Mouse (Mus musculus) yolk sac, embryonic 10.5 days (tissue): ENCODE results near the gene Nell2.

Experiments used
- DNase-seq: peaks from one replicate; pipeline ENCODE4 v3.0.0-alpha.2; 2017; ENCODE audit warnings: low spot score

The Nell2 gene

DNA sequence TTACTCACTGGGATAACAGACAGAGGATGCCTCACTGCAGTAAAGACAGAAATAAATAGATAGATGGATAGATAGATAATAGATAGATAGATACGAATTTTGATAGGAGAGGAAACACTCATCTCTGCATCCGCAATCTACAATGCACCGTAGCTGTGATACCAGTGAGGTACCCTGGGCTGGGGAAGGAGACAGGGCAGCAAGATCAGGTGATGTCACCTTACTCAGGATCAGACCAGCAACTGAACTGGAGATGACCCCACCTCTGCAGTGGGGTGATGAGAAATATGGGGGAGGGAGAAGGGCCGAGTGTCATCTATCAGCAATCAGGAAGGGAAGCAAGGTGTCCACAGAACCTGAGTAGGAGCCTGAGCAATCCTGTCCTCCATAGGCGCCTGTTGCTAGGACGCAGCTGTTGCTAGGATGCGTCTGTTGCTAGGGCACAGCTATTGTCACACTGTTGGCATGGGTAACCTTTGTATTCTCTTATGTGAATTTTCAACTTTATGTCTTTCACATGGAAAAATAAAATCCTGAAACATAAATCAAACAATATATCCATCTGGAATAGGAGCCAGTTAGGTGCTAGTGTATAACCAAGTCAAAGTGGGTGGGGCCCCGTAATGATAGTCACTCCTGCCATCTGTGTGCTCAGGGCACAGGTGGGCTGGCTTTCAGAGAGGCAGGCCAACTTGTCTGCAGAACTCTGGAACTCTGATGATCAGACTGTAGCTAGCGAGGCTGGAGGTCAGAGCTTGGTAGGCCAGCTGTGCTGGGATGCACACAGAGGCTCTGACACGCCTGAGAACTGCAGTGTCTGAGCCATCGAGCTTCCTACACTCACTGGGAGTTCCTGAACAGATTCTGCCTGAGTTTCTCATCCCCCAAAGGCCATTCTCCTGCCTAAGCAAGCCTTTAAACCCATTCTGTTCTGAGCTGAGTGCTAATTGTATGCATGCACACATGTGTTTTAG, 193.7 kb downstream of the Nell2 start:
- DNase-seq = no peak

DNA sequence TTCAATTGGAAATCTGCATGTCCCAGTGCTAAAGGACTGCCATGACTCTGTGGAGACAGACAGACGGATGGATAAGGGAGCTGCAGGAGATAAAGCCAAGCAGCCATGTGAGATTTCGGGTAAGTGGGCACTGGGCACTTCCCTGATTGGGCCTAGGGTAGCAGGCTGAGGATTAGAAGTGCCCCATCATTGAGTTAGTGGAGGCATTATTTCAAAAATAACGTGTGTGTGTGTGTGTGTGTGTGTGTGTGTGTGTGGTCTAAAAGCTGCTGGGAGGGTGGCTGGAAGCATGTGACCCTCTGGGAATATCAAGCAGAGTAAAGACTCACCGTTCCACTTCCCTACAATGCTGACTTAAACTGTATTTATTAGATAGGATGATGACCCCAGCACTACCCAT, 195.1 kb downstream of the Nell2 start:
- no peak for DNase-seq

DNA sequence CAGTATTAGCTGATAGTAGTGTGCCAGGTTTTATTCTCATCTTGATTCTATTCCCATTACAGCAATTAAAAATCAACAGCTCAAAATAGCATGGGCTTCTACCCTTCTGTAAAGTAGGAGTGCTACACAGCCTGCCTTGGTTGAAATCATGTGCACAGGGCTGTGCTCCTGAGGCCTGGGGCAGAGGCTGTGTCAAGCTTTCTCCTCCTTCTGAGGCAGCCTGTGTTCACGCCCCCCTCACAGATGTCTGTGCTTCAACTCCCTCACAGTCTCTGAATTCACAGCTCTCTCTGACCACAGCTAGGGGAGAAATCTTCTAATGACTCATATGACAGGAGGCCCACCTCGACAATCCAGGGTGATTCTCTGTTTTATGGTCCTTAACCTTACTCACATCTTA, 197.4 kb downstream of the Nell2 start:
- DNase-seq = no peak

DNA sequence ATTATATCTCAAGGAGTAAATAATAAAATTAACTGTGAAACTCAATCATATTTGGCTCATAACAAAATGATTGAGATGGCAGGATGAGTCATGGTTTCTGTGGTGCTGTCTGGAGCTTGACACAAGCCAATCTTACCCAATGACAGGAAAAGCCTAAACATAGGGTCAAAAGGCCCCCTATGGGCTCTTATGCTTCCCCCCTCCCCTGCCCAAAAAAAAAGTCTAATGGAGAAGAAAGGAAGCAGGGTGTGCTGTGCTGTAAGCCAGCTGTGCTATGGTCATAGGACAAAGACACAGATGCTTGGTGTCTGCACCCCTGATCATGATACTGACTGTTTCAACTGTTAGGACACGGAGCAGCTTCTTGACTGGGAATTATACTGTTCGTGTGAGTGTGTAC, 205.6 kb downstream of the Nell2 start:
- no peak for DNase-seq

DNA sequence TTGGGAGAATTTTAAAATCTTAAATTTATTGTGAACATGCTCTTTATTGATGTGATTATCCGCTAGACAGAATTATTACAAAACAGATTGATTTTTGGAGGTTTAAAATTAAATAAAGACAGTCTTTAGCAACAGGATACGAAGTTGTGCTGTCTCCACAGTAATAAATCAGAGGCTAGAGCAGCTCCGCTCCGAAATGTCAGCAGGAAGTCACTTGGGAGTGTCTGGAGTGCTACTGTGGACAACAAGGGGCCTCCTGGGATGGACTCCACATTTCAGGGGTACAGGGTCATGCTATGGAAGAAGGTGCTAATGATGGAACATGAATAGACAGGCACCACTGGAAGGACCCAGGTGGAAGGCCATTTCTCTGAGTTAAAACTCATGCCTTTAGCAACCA, 211.7 kb downstream of the Nell2 start:
- DNase-seq = no peak

DNA sequence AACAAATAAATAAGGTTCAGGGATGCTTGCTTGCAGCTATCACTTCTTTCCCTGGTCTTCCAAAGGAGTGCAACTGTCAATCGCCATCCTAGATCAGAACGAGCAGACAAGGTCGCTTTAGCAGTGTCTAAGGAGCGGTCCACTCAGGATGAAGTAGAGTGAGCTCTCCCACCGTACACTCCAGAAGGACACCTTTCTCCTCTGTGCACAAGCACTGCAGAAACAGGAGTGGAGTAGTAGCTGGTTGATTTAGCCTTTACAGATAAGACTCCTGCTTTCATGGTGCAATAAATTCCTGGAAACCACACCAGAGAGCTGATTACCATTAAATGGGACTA, 213.6 kb downstream of the Nell2 start:
- DNase-seq = no peak

DNA sequence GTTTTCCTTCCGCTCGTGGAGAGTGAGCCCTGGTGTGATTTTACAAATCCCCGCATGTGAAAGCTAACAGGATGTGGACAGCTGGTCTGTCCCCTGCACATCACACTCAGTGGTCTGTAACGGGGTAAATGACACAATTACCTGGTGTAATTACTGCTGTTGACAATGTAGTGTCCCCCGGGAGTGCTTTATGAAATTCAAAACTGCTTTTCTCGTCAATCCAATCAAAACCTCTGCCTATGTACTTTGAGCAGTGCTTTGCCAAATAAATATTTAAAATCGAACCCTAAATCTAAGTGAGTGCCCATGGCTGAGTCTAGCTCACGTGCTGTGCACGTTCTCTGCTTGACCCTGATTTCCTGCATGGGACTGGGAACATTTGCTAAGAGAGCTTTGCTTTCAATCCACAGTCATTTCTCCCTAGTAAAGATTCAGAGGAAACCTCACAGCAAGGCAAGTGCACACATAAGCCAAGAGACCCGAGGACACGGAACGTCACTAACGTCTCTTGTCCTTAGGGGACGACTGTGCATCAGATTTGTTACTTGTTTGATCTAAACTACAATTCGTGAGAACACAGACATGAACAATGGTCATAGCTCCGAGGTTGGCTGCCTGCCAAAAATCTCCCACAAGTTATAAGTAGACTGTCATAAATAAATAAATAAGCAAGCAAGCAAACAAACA, 214.1 kb downstream of the Nell2 start:
- no peak for DNase-seq

DNA sequence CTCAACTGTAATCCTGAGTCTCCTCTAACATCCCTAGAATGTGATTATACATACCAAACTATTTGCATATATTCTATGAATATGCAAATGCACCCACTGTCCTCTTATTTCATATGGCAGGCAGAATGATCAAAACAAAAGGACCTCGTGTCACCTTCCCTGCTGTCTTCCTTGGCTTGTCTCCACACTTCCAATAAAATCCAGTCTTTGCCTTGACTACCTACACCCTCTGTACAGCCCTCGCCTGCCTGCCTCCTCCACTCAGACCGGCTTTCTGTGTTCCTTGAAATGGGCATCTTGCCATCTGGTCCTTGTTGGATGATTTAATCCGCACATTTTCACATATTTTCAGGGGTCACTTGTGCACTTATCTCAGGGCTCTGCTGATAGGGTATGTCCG, 215.1 kb downstream of the Nell2 start:
- no peak for DNase-seq

DNA sequence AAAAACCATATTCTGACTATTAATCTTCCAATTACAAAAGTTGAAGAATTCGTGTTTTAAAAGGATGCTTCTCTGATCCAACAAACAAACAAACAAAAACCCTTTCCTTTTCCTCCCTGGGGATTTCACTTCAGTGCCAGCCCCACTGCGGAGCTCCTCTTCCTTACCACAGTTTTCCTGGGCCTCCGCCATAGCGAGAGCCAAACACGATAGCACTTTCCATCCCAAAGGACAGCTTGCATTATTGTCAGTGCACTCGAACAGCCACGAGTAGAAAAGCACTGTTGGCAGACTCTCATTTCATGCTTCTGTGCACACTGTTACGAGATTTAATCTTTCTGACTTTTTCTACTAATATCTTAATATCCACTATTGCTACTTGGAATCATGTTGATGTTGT, 224.3 kb downstream of the Nell2 start:
- no peak for DNase-seq

DNA sequence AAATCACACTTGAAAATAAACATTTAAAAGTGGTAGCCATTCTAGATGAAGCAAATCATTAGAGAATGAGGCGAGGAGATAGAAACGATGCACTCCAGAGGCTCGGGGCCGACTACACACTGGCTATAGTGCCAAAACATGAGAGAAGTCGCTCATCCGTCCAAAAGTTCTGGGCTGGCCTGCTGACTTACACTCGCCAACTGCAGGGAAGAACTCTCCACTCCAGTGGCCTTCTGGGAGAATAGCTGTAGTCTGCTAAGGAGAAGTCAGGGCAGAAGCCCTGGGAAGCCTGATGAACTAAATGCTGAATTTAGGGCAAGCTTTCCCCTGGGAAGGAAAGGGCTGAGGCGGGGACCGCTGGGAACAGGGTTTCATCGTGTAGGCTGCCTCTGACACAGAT, 231.8 kb downstream of the Nell2 start:
- DNase-seq = no peak

DNA sequence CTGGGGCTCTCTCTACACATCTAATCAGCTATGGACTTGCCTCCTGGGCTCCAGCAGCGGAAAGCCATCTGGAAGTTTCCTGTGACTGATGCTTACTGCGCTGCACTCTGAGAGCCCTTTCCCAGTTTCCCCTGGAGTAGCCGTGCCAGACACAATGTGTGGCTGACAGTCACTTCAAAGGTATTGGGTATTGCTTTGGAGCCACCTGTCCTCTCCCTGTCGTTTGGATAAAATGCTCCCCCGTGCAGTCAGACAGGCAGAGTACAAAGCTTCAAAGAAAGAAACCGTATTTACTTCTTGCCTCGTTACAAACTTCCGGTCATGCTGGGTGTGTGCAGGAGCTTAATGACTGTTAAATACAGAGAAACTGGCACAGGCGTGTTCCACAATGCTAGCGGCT, 239.3 kb downstream of the Nell2 start:
- DNase-seq = no peak

DNA sequence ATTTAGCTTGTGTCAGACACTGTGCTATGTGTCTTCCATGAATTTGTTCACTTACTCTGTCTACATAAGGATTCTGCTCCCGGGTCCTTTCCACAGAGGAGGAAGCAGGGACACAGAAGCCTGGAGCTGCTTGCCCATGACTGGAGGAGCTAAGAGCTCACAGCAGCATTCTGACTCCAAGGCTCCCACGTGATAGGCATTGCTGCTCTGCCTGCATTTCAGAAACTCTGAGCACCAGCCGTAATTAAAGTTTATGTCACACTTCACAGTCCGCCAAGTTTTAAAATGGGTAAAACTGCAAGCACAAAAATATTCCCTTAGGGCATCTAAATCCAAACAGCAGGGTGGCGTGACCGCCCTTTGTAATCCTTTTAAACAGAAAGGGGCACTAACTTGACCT, 243.2 kb downstream of the Nell2 start:
- no peak for DNase-seq

DNA sequence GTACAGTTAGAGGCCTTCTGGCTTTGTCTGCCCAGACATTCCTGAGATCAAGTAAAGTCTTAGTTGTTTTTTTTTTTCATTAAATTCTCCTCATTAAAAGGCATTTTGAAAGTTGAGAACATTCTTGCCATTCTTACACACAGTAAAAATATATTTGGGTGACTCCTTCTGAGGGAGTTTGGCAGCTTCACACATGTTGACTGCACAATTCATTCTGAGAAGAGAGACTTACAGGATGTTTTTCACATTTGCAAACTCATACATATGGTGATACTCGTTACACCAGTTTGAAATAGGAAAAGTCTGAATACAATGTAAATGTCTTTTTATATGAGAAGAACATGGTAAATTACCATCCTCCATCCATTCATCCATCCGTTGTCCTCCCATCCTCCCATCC, 247.4 kb downstream of the Nell2 start:
- no peak for DNase-seq

DNA sequence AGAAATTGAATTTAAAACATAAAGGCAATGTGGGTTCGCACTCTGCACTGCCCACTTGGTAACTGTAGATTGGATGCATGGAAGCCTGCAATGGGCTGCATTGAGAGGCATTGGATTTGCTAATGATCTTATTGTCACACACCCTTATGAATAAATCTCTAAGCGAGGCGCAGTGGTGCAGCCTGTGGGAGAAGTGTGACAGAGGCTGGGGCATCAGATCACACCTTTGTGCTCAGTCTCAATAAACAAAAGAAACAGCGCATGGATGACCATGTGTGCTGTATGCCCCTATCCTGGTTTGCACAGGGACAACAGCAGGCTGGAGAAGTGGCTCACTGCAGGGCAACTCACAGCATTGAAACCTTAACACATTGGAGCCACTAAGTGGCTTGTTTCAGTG, 250.4 kb downstream of the Nell2 start:
- DNase-seq = no peak

DNA sequence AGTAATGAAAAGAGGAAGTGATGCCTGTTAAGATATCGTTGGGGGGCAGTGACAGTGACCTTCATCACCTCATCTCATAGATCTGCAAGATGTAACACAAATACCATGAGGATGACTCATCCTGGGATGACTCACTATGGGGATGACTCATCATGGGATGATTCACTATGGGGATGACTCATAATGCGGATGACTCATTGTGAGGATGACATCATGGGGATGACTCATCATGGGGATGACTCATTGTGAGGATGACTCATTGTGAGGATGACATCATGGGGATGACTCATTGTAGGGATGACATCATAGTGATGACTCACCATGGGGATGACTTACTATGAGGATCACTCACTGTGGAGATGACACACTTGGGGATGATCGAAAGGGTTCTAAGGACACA, 251.8 kb downstream of the Nell2 start:
- no peak for DNase-seq

DNA sequence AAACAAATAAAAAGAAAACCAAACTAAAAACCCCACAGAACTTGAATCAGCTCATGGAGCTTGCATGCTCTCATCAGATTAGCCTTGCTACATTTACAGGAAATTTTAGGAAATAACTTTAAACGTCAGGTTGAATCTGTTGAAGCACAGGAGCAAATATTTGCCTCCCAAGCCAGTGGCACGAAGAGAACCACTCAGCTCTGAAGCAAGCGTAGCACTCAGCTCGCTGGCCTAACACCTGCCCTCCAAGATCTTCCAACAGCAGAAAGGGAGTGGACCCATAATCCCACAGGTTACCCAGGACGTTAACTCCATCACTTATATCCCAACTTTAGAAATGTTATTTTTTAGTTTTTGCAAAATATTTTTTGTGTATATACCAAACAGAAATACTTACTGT, 252.8 kb downstream of the Nell2 start:
- DNase-seq = no peak

DNA sequence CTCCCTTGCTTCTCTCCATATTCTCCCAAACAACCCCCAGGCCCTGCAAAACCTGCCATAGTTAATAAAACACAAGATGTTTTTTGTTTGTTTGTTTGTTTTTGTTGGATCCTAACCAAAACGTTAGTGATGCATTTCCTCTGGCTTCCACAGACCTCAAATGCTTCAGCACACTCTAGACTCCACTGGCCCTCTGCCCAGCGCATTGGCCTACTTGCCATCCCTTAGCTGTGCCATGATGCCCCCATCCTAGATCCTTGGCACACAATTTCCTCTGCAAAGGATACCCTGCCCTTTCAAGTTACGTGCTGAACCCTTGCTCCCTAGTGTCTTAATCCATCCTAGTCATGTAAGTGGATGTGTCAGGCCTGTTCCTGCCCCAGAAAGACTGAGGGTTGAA, 255.1 kb downstream of the Nell2 start:
- DNase-seq = no peak

DNA sequence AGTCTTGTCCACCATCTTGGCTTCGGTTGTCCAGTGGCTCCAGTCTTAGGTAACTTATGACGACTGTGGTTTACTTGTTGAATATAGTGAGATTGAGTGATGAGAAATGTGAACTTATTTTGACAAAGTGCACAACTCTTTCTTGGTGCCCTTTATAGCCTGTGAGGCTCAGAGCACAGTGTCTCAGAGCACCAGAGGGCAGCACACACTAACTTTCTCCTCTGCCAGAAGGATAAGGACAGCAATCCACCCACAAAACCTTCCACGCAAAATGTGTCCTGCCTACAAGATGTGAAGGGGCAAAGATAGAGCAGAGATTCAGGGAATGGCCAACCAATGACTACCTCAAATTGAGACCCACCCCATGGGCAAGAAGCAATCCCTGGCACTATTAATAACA, 256.2 kb downstream of the Nell2 start:
- no peak for DNase-seq

DNA sequence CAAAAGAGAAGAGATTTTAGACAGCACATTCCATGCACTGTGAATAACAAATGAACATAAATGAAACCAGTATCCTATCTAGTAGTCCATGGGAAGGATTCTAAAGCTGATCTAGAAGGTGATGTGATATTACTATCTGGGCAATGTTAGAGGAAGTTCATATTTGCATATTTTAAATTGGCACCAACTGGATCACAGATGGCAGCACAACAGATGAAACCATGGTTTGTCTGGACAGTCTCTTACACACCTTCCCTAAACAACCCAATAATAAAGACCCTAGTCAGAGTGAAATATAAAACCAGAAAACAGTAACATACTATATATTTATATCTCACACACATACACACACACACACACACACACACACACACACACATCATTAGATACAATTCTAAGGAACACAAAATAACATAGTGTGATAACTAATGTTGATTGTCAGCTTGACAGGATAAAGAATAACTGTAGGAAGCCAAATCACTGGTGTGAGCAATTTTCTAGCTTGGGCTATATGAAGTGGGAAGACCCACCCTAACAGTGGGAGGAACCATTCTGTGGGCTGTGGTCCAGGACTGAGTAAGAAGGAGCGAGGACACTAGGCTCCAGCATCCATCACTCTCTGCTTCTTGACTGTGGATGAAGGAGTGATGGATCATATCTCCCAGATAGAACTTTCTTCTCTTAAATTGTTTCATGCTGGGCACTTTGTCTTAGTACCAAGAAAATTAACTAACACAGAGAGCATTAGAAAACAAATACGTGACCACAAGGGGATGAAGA, 268.5 kb downstream of the Nell2 start:
- DNase-seq = no peak

DNA sequence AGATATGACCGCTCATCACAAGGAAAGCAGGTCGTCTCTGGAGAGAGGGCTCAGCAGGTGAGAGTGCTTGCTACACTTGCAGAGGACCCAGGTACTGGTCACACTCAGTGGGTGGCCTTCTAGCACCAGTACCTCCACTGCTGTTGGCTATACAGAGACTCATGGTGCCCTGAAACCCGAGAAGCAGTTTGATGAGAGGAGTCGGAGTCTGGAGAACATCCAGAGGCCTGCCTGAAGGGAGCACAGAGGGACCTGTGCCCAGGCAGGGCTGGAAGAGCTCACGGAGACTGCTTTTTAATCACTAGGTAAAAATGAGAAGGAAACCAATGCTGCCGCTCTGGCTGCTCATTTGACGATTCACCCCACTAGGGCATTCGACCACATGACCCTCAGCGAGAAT, 271.2 kb downstream of the Nell2 start:
- DNase-seq = no peak

DNA sequence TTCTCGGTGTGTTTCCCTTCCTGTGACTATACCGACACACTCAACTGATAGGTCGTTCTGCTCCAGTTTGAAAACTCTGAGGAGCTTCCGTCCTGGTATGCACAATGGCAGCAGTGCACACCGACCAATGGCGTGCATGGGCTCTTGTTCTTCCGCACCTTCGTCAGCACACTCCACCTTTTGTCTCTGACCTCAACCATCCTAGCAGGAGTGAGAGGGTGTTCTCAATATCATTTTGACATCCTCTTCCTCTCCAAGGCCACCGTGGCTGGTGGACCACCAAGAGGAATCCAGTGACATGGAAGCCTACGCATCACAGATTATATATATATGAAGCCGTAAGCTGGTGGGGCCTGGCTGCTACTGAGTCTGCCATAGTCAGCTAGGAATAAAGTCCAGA, 282.8 kb downstream of the Nell2 start:
- no peak for DNase-seq

DNA sequence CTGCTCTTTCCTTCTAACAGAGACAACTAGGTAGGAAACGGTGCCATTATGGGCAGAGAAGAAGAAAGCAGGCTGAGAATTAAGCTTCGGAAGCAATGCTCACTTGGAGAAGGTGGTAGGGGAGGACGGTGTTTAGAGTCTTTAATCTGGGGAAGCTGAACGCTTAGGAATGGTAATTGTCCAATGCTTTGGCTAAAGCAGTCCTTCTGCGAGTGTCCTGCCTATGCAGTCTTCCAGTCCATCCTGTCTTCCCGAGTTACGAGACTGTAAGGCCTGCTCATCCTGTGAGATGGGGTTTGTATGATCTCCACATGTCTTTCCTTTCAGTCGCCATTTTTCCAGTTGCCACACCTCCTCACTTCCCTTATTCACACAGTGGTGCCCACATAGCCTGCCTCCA, 284.5 kb downstream of the Nell2 start:
- DNase-seq = no peak

DNA sequence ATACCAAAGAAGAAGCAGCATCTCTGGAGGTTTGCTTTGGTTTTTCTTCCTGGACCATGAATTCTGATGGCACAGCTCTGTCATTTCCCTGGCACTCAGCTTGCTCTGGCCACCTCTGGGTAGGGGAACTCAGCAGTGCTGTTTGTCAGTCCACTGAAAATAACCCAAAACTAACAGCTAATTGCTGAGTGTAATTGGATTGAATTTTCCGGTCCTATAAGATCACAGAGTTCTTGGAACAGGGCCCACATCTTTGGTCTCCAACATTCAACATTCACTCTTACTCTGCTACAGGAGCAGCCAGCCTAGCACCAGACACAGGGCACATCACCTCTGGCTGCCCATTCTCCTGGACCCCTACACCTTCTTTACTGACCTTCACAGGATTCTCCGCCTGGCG, 287.2 kb downstream of the Nell2 start:
- DNase-seq = no peak
